Mouse (Mus musculus): Measurements from ENCODE around the gene Acsbg2.

GRCm38 (mm10) chr17:56866071-56866470 lies 8.2 kb downstream of the Acsbg2 start:
- no peak for TF ChIP-seq GATA1 (IDR thresholded peaks at IDR 0.05; ENCODE audit: low read length)
- no peak for TF ChIP-seq TAL1 (IDR thresholded peaks at IDR 0.05; ENCODE audit: low read length)
